Mouse (Mus musculus) c-Kit-positive CD71-positive TER-119-negative erythroid progenitor cells, embryonic 14.5 days (primary cell): ENCODE measurements around the gene Fam83e.
A peak's percentile ranks its signal among the peaks of the same experiment; 100 is the strongest.

Experiments
- DNase-seq: peaks from one replicate; pipeline ENCODE4 v3.0.0-alpha.2; 2013; ENCODE audit warnings: low read depth

Gene Fam83e

DNA sequence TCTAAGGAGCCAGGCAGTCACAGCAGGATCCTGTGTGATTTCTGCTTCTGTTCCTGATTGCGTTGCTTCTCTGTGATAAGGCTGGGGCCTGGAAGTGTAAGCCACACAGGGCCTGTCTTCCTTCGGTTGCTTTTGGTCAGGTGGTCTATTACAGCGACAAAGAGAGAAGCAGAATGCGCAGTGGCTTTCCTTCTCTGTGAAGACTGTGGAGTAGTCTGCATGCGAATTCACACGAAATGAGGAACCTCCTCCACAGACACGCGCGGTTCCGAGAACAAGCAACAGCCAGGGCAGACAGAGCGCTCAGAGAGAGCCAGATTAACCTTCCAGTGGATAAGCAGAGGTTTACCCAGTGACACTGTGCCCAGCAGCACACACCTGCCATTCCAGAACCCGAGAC lies 20.3 kb downstream of the Fam83e start:
- DNase-seq: no peak

DNA sequence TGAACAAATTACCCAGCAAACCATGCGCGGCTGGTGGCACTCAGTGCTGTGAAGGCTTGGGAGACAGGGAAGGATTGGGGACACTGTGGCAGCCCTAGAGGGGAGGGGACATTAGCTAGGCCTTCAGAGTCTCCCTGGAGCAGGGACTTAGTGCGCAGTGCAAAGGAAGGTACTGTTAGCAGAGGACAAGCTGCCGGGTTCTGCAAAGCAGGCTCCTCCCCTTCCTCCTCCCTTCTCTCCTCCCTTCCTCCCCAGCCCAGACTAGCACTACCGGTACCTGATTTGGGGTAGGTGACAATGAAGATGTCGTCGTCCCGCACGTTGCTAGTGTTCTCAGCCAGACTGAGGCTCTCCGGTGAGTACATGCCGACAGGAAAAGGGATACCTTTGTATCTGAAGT lies 20.8 kb downstream of the Fam83e start:
- no peak for DNase-seq

- no peak for DNase-seq
These were observed 21.3 kb downstream of the Fam83e start for GRCm38 (mm10) chr7:45742338-45742737.

DNA sequence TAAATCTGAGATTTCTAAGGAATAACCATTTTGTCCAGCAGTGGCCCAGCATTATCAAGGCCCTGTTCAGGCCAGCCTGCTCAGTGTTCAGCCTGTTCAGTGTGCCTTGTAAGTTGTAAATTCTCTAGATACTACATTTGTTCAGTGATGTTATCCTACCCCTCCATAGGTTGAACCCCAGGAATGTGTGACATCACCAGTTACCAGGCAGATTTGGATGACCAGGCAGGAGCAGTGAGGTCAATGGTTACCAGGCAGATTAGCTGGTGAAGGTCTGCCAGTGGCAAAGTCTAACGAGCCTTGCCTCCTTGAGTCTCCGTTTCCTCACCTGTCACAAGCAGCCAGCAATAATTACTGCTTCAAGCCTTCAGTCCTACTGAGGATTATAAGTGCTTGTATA lies 23.4 kb downstream of the Fam83e start:
- DNase-seq: peak; percentile 34

DNA sequence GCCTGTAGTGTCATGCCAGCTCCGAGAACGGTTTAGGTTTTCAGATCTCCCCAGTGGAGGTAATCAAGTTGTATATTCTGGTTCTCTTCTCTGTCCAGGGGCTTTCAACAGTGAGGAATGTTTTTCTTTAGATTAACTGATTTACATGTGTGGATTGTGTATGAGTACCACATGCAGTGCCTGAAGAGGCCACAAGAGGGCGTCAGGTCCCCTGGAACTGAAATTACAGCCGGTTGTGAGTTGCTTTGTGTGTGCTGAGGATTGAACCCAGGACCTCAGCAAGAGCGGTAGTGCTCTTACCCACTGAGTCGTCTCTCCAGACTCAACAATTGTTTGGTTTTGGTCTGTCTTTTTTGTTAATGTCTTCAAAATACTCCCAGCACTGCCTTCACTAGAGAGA lies 25.5 kb downstream of the Fam83e start:
- no peak for DNase-seq

DNA sequence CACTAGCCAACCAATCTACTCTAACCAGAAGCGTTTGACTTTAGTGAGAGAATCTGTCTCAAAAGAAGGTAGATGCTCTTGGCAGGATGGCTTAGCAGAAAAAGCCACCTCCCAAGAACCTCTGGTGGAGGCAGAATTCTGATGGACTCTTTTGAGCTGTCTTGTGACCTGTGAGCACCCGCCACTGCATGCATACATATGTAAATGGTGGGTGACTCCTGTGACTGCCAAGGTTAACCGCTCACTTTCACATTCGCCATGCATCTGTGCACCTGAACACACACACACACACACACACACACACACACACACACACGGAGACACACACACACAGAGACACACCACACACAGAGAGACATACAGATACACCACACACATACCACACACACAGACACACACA lies 26.4 kb downstream of the Fam83e start:
- no peak for DNase-seq

DNA sequence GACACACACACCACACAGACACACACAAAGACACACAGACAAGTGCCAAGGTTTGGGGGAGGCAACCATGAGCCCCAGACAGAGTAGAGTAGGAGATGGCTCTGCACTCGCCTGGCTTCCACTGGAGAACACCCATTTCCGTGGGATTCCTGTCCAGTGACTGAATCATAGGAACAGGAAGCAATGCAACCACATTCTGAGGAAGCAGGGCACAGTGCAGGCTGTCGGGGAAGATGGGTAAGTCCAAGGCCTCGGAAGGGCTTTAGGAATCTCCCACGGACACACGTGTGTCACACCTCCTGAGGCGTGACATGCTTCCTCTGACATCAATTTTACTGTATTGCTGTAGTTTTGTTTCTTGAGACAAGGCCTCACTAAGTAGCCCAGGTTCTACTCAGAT lies 27.1 kb downstream of the Fam83e start:
- DNase-seq: no peak

DNA sequence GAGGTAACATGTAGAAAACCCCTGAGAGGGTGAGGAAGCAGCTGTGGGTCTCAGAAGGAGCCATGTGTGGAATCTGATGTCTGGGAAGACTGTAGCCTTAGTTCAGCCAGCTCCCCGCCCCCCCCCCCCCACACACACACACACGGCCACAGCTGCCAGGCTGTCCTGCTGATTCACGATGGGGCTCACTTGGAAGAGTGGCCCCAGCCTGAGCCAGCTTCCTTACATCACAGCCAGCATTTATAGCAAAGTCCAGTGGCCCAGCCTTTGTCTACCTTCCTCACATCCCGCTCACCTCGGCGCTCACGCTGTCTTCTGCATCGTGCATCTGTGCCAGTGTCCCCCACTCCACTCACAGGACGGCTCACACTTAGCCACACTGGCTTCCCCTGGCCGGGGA lies 28.4 kb downstream of the Fam83e start:
- no peak for DNase-seq

DNA sequence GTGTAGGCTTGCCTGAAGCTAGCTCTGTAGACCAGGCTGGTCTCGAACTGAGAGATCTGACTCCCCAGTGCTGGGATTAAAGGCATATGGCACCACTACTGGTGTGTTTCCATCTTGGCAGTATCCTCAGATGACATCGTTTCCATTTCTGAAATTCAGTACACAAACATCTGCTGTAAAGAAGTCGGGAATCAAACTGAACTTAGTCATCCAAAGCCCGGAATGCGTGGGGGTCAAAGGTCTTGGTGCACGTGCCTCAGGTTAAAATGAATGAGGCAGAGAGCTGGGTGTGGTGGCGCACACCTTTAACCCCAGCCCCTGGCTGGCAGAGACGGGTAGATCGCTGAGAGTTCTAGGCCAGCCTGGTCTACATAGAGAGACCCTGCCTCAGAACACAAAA lies 29.1 kb downstream of the Fam83e start:
- no peak for DNase-seq

DNA sequence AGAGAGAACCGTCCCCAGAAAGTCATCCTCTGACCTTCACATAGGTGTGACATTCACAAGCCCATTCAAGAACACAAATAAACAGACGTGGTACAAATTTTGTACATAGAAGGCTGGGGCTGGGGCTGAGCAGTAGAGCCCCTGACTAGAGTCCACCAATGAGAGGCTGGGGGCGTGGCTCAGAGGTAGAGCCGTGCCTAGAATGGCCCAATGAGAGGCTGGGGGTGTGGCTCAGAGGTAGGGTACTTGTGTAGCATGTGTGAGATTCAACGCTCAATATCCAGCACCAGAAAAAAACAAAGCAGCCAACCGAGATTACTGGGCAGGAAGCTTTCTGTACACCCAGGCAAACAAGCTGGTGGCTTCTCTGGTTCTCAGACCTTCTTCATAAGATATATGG lies 34.7 kb downstream of the Fam83e start:
- no peak for DNase-seq

- DNase-seq: no peak
These were observed 38.4 kb downstream of the Fam83e start for GRCm38 (mm10) chr7:45759400-45759799.

- DNase-seq: no peak
These were observed 39.1 kb downstream of the Fam83e start for GRCm38 (mm10) chr7:45760151-45760550.

GRCm38 (mm10) chr7:45765995-45766394 lies 45.0 kb downstream of the Fam83e start:
- DNase-seq: no peak

- no peak for DNase-seq
These were observed 45.8 kb downstream of the Fam83e start for GRCm38 (mm10) chr7:45766764-45767163.

GRCm38 (mm10) chr7:45767500-45767899 lies 46.5 kb downstream of the Fam83e start:
- no peak for DNase-seq

GRCm38 (mm10) chr7:45770427-45771082 lies 49.5 kb downstream of the Fam83e start:
- DNase-seq: no peak

GRCm38 (mm10) chr7:45771101-45771500 lies 50.1 kb downstream of the Fam83e start:
- DNase-seq: no peak

- DNase-seq: no peak
These were observed 54.2 kb downstream of the Fam83e start for GRCm38 (mm10) chr7:45775237-45775636.
